Mouse (Mus musculus) cerebellum, postnatal 4 days (tissue): ENCODE measurements around the gene Fancm.
"Not testable (repeated sequence)": the region's sequence is repeated elsewhere in the genome, so short reads cannot be mapped to it uniquely, and the experiment has no call there.

Experiments used
- DNase-seq, 2 experiments: peaks; one replicate each; pipeline ENCODE4 v3.0.0; 2022; ENCODE audit warnings: low spot score in 2 of 2, mixed read lengths in 1 of 2

The Fancm gene

DNA sequence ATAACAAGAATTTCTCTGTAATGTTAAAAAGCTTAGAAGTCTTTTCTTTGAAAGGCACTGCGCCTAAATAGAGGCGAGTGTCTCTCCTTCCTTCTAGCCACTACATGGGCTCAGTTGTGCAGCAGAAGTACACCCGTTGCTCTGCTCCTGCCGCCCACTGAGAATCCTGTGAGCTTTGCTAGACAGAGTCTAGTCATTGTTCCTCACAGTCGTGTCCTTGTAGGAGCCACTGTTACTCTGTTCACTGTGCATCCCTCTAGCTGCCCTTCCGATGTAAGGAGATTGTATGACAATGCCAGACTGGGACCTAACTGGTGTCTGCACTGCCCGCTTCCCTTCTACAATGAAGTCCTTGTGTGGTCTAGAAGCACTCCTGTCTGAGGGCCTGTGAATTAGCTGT is 43.6 kb downstream of the Fancm start:
- no peak for DNase-seq

DNA sequence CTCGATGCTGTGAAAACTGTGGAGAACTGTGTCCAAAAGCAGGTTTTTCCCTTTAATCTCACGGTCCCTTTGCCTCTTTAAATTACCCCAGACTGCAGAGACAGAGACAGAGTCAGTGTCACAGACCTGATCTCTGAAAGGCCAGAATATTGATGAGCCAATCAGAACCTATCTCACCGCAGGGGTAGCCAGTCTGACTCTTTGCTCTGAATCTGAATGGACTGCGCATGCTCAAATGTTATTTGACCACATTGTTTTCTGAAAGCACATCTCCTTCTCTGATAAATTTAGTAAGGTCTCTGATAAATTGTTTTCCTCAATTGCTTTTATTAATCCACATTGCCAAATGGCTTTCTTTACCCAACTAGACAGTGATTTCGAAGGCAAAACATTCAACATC is 44.0 kb downstream of the Fancm start:
- no peak for DNase-seq

DNA sequence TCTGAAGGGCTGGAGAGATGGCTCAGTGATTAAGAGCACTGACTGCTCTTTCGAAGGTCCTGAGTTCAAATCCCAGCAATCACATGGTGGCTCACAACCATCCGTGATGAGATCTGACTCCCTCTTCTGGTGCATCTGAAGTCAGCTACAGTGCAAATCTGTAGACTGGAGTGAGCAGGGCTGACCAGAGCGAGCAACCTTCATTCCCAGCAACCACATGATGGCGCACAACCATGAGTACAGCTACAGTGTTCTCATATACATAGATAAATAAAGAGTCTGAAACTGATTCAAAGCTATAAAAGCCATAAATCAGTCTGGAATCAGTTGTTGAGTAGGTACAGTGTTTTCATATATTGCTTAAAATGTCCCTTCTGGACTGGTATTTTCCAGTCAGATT is 60.7 kb downstream of the Fancm start:
- DNase-seq = not testable (repeated sequence)

DNA sequence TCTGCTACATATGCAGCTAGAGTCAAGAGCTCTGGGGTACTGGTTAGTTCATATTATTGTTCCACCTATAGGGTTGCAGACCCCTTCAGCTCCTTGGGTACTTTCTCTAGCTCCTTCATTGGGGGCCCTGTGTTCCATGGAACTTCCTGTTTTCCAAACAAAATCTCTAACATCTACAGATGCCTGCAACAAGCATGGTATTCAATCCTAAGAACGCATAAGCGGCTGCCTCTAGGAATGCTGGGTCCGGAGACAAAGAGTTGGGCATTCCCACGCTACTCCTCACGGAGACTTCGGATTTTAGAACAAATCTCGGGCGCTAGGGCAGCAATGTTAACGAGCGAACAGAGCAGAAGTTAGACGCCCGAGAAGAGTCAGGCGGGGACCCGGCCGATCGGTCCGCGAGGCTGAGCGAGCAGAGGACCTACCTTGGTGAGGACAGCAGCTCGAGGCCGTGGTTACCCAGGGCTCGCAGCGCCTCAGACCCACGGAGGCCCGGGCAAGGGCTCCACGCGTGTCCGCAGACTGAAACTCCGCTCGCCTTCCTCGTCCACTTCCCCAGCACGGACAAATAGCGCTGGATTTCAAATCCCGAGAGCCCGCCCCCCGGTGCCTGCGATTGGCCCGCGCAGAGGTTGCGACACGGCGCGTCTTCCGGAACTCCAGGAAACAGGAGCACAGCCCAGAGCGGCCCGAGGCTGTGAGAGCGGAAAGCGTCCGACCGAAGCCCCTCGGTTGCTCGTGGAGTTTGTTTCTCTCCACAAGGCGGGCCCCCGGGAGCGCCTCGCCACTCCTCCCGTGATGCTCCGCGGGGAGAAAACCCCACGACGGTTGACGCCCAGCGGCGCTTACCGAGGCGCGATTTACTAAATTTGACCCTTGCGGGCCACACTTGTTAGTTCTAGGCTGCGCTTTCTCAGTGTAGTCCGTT is 96.9 kb downstream of the Fancm start, which contains the start of gene Mis18bp1:
TSS of gene Mis18bp1 (minus strand) at position 584 of the 931 bp plus-strand sequence.
- peak; percentile 90 to 95 for DNase-seq

DNA sequence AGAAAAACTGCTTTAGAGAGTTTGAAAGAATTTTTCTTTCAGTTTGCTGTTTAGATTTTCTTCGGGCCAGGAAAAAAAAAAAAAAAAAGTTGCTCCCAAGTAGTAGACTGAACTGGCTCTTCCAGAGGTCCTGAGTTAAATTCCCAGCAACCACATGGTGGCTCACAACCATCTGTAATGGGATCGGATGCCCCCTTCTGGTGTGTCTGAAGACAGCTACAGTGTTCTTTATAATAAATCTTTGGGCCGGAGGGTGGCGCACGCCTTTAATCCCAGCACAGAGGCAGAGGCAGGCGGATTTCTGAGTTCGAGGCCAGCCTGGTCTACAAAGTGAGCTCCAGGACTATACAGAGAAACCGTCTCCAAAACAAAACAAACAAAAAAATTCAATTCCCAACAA is 97.6 kb downstream of the Fancm start:
- peak in 1 of 2 experiments; percentile 36 for DNase-seq

DNA sequence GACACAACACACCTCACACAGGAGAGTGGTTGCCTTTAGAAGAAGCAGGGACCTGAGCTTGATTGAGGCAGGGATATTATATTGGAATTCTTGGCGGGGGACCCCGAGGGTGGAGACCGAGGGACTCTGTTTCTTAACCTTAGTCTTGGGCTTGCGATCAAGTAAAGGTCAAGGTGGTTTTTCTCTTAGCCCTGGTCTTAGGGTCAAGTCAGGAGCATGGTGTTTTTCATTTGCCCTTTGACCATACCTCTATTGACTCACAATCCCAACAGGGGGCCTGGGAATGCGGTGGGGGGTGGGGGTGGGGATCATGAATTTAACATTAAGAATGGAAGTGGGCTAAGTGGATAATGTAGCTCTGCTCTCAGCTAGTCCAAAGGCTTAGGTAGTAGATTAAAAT is 98.3 kb downstream of the Fancm start:
- no peak for DNase-seq
